Mouse (Mus musculus) forebrain, embryonic 10.5 days (tissue): ENCODE measurements around the gene AI182371. TPM values are rescaled to one million over a fixed set of nuclear protein-coding genes. Genes with fewer than 3 reads are reported as not detected.

Experiments used
- DNase-seq: peaks from one replicate; pipeline ENCODE4 v3.0.0-alpha.2; 2017; ENCODE audit warnings: low spot score; ENCODE audit errors: extremely low spot score
- H3K27ac ChIP-seq: fragments of 300-500 bp; sonication (generic); 2 replicates; pipeline ENCODE4 v1.5.1; 2016; ENCODE audit warnings: mild to moderate bottlenecking
- H3K27me3 ChIP-seq: fragments of 300-500 bp; sonication (generic); 2 replicates; pipeline ENCODE4 v1.6.1; 2016; ENCODE audit warnings: mild to moderate bottlenecking; ENCODE audit not compliant: poor library complexity, severe bottlenecking
- H3K36me3 ChIP-seq: fragments of 300-500 bp; sonication (generic); replicated peaks from 2 replicates; pipeline ENCODE4 v1.6.1; 2016; ENCODE audit warnings: mild to moderate bottlenecking, moderate library complexity
- H3K4me1 ChIP-seq: fragments of 300-500 bp; sonication (generic); 2 replicates; pipeline ENCODE4 v1.6.1; 2016
- H3K4me3 ChIP-seq: fragments of 300-500 bp; sonication (generic); 2 replicates; pipeline ENCODE4 v1.5.1; 2016; ENCODE audit warnings: mild to moderate bottlenecking, moderate library complexity
- H3K9me3 ChIP-seq: fragments of 300-500 bp; sonication (generic); 2 replicates; pipeline ENCODE4 v1.6.1; 2016; ENCODE audit warnings: mild to moderate bottlenecking, moderate library complexity
- WGBS: fragments of 180-500 bp; shearing (Covaris S2); methylation state at CpG from one replicate; pipeline ENCODE4 v1.1.7; 2016; 5-methylcytosine and 5-hydroxymethylcytosine counted together
- polyA plus RNA-seq: library from polyadenylated mRNA; unstranded; fragments of >200 nt; fragmentation: Nextera tagmentation; extraction: Ambion mirVana; gene quantifications from 2 replicates; pipeline ENCODE4 v1.2.1, GENCODE M21; 2016

The AI182371 gene
- polyA plus RNA-seq = 0.14 and 0.19 TPM in 2 replicates

- Histone ChIP-seq H3K9me3 (no peaks in the 10 kb centered on the region), H3K27me3 (no peaks in the 10 kb centered on the region), H3K4me1 (0 out of 2 replicates have a peak, but pooled peaks cover 4% of the 10 kb centered on the region), H3K27ac (no peak within 1 kb of the TSS), H3K36me3 (no peaks in the 10 kb centered on the region), H3K4me3 (no peak within 1 kb of the TSS)
- 91% methylated on average over 3 of the region's 3 CpGs for WGBS
- DNase-seq = no peak
These were observed at the start of gene AI182371 for GRCm38 (mm10) chr2:35101443-35101842. Gene AI182371 (minus strand): TSS chr2:35101543.

DNA sequence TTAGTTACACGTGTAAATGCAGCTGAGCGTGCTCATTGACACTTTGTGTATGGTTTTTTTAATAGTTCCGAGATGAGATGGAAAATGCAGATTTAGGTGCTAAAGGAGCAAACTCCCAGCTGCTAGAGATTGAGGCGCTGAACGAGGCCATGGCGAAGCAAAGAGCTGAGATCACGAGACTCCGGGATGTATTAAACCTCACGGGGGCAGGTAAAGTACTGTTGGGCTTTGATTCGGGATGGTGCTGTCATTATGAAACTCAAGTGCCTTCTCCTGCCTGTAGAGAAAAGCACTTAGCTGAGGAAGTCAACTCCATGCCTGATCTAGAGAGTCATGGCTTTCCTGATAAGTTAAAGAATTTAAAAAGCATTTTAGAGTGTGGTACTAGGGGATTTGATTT lies 47.5 kb upstream of the AI182371 start:
- no peaks in the 10 kb centered on the region for H3K9me3 ChIP-seq
- DNase-seq = no peak
- no peak overlapping the region for H3K4me3 ChIP-seq
- peaks cover 100% of the 10 kb centered on the region for H3K36me3 ChIP-seq
- no peaks in the 10 kb centered on the region for H3K27me3 ChIP-seq
- no peaks in the 10 kb centered on the region for H3K4me1 ChIP-seq
- H3K27ac ChIP-seq = no peak overlapping the region
- 93% methylated on average over 10 of the region's 10 CpGs for WGBS

DNA sequence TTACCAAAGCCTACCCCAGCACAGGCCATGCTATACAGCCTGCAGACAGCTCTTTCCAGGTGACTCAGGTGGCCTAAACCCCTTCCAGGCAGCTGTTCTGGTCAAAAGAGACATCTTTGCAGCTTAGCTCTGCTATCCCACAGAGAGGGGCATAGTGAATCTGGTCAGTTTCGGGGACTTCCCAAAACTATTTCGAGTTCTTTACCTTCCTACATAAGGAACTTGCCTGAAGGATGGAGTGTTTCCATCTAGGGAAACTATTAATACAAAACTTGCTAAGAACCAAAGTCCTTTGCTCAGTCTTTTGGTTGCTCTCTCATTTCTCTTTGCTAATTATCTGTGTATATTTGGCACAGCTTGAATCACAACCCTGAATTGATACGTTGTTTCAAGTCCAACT lies 40.3 kb upstream of the AI182371 start:
- H3K4me3 ChIP-seq = no peak overlapping the region
- H3K4me1 ChIP-seq = no peaks in the 10 kb centered on the region
- peaks cover 100% of the 10 kb centered on the region for H3K36me3 ChIP-seq
- no peak for DNase-seq
- H3K27me3 ChIP-seq = no peaks in the 10 kb centered on the region
- no peak overlapping the region for H3K27ac ChIP-seq
- H3K9me3 ChIP-seq = no peaks in the 10 kb centered on the region
- 94% methylated on average over 3 of the region's 3 CpGs for WGBS

GRCm38 (mm10) chr2:35138576-35138975 lies 37.2 kb upstream of the AI182371 start:
- no peaks in the 10 kb centered on the region for H3K9me3 ChIP-seq
- 98% methylated on average over 1 of the region's 1 CpGs for WGBS
- no peaks in the 10 kb centered on the region for H3K27me3 ChIP-seq
- DNase-seq = no peak
- no peak overlapping the region for H3K27ac ChIP-seq
- H3K36me3 ChIP-seq = peaks cover 95% of the 10 kb centered on the region
- H3K4me3 ChIP-seq = no peak overlapping the region
- H3K4me1 ChIP-seq = 0 out of 2 replicates have a peak, but pooled peaks cover 3% of the 10 kb centered on the region

DNA sequence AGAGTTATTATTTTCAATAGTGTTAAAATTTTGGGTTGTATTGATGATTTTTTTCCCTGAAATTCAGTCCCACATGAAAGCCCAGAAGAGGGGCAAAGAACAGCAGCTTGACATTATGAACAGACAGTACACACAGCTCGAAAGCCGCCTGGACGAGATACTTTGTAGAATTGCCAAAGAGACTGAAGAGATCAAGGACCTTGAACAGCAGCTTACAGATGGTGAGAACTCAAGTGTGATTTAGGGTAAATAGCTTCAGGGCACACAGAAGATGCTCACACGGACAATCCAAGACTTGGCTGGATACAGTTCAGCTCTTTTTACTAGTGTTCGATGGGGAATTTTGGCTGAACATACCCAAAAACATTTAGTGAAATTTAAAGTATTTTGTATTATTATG lies 32.5 kb upstream of the AI182371 start:
- Histone ChIP-seq H3K4me3 (no peak overlapping the region), H3K36me3 (peaks cover 52% of the 10 kb centered on the region), H3K27ac (no peak overlapping the region), H3K4me1 (peaks cover 25% of the 10 kb centered on the region), H3K27me3 (no peaks in the 10 kb centered on the region), H3K9me3 (no peaks in the 10 kb centered on the region)
- no peak for DNase-seq
- WGBS = 81% methylated on average over 5 of the region's 5 CpGs

DNA sequence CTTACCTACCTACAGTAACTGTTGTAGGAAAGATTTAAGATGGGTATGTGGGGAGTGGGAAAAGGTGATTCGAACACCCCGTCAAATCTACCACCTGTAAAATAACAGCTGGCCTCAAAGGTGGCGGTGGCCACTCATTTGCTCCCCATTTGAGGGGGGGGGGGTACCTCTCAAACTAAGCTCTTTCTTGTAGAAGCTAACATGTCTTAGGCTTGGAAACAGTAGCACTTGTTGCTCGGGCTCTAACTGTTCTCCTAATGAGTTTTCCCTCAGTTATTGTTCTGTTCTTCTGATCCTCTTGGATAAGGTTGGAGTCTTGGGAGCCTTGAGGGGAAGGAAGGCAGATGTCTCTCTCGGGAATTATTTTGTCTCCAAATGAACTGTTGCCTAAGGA lies 31.3 kb upstream of the AI182371 start:
- peak overlapping the region; percentile 86 for H3K27ac ChIP-seq
- H3K27me3 ChIP-seq = no peaks in the 10 kb centered on the region
- H3K4me3 ChIP-seq = peak overlapping the region; percentile 61
- no peaks in the 10 kb centered on the region for H3K9me3 ChIP-seq
- WGBS = 15% methylated on average over 5 of the region's 5 CpGs
- peaks cover 50% of the 10 kb centered on the region for H3K36me3 ChIP-seq
- peaks cover 25% of the 10 kb centered on the region for H3K4me1 ChIP-seq
- no peak for DNase-seq

DNA sequence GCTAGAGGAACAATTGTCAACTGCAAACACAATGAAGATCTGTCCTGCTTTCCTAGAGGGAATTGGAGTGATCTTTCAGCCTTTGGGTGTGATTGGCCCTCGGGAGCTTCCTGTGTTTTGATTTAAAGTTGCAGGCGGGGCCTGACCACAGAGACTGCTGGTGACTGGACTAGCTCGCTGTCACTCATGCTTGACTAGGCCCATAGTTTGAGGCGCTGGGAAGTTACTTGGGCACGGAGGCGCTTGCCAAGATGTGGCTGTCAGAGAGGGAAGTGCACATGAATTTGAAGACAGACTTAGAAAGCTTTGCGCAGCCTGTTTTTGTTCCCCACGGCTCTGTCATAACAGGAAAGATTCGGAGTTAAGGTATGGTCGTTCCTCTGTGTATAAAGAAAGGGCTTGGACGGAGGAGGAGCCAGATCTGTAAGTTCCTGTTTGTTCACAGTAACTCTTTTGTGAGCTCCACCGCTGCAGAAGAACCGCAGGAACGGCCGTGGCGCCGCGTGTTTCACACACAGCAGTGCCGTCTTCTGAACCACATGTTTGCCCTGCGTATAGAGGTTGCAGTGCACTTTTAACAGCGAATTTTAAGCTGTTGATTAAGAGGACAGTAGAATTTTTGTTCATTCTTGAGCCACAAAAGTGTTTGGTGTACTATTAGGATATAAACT lies 30.8 kb upstream of the AI182371 start:
- Histone ChIP-seq H3K9me3 (no peaks in the 10 kb centered on the region), H3K27ac (peak overlapping the region; percentile 86), H3K27me3 (no peaks in the 10 kb centered on the region), H3K36me3 (peaks cover 45% of the 10 kb centered on the region), H3K4me3 (peak overlapping the region; percentile 61), H3K4me1 (peaks cover 25% of the 10 kb centered on the region)
- peak; percentile 92 for DNase-seq
- WGBS = under 1% methylated on average over 21 of the region's 21 CpGs

- Histone ChIP-seq H3K36me3 (peaks cover 39% of the 10 kb centered on the region), H3K4me1 (peaks cover 25% of the 10 kb centered on the region), H3K9me3 (no peaks in the 10 kb centered on the region), H3K27ac (peak overlapping the region; percentile 86), H3K4me3 (peak overlapping the region; percentile 61), H3K27me3 (no peaks in the 10 kb centered on the region)
- no peak for DNase-seq
These were observed 30.1 kb upstream of the AI182371 start for GRCm38 (mm10) chr2:35131491-35131890.

- Histone ChIP-seq H3K4me3 (no peak overlapping the region), H3K27me3 (no peaks in the 10 kb centered on the region), H3K4me1 (no peaks in the 10 kb centered on the region), H3K36me3 (peaks cover 31% of the 10 kb centered on the region), H3K9me3 (no peaks in the 10 kb centered on the region), H3K27ac (no peak overlapping the region)
- no peak for DNase-seq
- 71% methylated on average over 7 of the region's 7 CpGs for WGBS
These were observed 23.4 kb upstream of the AI182371 start for GRCm38 (mm10) chr2:35124716-35125115.

DNA sequence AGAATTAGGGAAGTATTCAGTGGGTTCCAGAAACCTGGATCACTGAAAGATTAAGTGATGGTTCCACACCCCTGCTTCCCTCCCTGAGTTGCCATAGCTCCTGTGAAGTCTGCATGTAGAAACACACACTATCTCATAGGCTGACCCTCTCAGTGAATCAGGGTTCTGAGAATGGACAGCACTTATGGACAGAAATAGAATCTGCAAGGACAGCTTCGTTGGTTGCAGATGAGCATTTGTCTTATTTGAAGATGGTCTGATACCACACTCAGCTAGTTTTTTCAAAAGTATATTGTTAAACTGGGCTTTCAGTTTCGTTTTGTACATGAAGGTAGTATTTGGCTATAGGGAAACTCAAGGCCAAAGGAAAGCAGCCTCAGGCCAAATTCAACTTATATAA lies 9.2 kb upstream of the AI182371 start:
- H3K4me3 ChIP-seq = peak overlapping the region; percentile 85; the same call in 1 of the 2 replicates
- H3K27ac ChIP-seq = no peak overlapping the region
- DNase-seq = no peak
- H3K36me3 ChIP-seq = peaks cover 13% of the 10 kb centered on the region
- no peaks in the 10 kb centered on the region for H3K9me3 ChIP-seq
- peaks cover 17% of the 10 kb centered on the region for H3K4me1 ChIP-seq
- H3K27me3 ChIP-seq = no peaks in the 10 kb centered on the region
- 86% methylated on average over 2 of the region's 2 CpGs for WGBS

GRCm38 (mm10) chr2:35109924-35110304 lies 8.6 kb upstream of the AI182371 start:
- peak overlapping the region; percentile 85 for H3K4me3 ChIP-seq
- H3K27ac ChIP-seq = peak overlapping the region; percentile 93
- no peaks in the 10 kb centered on the region for H3K9me3 ChIP-seq
- 2% methylated on average over 13 of the region's 13 CpGs for WGBS
- no peak for DNase-seq
- no peaks in the 10 kb centered on the region for H3K27me3 ChIP-seq
- H3K36me3 ChIP-seq = peaks cover 9% of the 10 kb centered on the region
- peaks cover 17% of the 10 kb centered on the region for H3K4me1 ChIP-seq

- Histone ChIP-seq H3K36me3 (peaks cover 7% of the 10 kb centered on the region), H3K27ac (peak within 1 kb of the TSS; percentile 93), H3K4me3 (peak within 1 kb of the TSS; percentile 85), H3K27me3 (no peaks in the 10 kb centered on the region), H3K4me1 (peaks cover 17% of the 10 kb centered on the region), H3K9me3 (no peaks in the 10 kb centered on the region)
- peak; percentile 93 for DNase-seq
- under 1% methylated on average over 62 of the region's 62 CpGs for WGBS
These were observed 8.0 kb upstream of the AI182371 start, which contains the start of gene Cntrl for GRCm38 (mm10) chr2:35109141-35109923. Gene Cntrl (plus strand): TSS chr2:35109492.

DNA sequence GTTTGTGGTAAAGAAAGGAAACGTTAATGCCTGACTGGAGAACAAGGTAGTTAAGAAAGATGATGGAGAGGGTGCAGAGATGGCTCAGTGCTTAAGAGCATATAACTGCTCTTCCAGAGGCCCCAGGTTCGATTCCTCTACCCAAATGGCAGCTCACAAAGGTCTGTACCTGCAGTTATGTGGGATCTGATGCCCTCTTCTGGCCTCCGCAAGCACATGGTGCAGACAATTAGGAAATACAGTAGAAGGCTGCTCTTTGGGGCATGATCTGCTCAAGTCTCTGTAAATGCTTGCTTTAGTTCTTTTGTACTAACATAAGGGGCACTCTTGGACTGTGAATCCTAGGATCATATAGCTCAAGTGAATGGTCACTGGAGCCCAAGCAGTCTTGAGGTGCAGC lies 7.4 kb upstream of the AI182371 start:
- WGBS = 41% methylated on average over 3 of the region's 3 CpGs
- H3K27ac ChIP-seq = peak overlapping the region; percentile 93

More for the DNA sequence above, 7.4 kb upstream of the AI182371 start:
- Histone ChIP-seq H3K4me3 (peak overlapping the region; percentile 85), H3K4me1 (peaks cover 20% of the 10 kb centered on the region), H3K27me3 (no peaks in the 10 kb centered on the region), H3K36me3 (peaks cover 4% of the 10 kb centered on the region), H3K9me3 (no peaks in the 10 kb centered on the region)
- no peak for DNase-seq
